Mouse (Mus musculus) left cerebral cortex, postnatal 4 days (tissue): Measurements from ENCODE around the gene Hdac5. TPM values are rescaled to one million over a fixed set of nuclear protein-coding genes. Genes with fewer than 3 reads are reported as not detected.
"Not testable (repeated sequence)": the region's sequence is repeated elsewhere in the genome, so short reads cannot be mapped to it uniquely, and the experiment has no call there.

ENCODE experiments used
- DNase-seq: peaks from one replicate; pipeline ENCODE4 v3.0.0-alpha.2; 2022
- intact Hi-C: fragments of 180-260 bp; cut with DNase I; formaldehyde crosslinking; loops from one replicate; pipeline ENCODE4 v1.15.1; 2025
- total RNA-seq, 2 experiments: library from RNA; stranded (reverse); gene quantifications; 2 replicates each; pipeline ENCODE4 v1.2.3; 2021

Gene Hdac5
- total RNA-seq, 2 experiments from 2014 or later, result 205 to 213 TPM

DNA sequence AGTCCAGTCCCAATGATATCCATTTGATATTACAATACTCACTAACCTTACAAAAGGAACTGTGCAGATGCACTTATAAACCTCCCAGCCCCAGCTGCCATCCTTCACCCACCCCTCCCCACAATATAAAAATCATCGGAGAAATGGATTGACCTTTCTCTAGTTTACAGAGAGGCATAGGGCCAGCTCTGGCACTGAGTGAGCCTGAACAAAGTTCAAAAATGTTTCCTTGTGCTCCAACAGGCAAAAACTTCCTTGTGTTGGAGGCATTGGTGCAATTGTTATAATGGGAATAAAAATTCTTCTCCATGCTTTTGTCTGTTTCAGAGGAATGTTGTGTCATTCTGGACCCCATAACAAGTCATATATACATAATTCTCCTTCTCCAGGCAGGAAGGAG, 43.7 kb downstream of the Hdac5 start:
- intact Hi-C loops, result no loop called here
- no peak for DNase-seq

DNA sequence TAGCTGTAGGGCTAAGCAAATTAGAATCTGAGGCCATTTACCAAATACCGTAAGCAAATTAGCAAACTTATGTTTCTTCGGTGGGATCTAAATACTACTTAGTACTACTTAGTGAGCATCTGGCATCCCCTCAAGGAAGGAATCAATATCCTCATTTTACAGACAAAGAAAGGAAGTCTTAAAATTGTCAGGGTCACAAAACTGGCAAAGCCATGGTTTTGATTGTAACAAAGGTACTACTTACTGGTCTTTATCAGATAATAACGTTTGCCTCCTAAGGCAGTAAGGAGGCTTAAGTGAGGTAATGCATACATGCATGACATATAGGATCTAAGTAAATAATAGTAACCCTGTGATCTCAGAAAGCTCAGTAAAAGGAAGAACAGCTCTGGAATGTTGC, 44.3 kb downstream of the Hdac5 start:
- DNase-seq, result no peak
- intact Hi-C loops, result no loop called here

DNA sequence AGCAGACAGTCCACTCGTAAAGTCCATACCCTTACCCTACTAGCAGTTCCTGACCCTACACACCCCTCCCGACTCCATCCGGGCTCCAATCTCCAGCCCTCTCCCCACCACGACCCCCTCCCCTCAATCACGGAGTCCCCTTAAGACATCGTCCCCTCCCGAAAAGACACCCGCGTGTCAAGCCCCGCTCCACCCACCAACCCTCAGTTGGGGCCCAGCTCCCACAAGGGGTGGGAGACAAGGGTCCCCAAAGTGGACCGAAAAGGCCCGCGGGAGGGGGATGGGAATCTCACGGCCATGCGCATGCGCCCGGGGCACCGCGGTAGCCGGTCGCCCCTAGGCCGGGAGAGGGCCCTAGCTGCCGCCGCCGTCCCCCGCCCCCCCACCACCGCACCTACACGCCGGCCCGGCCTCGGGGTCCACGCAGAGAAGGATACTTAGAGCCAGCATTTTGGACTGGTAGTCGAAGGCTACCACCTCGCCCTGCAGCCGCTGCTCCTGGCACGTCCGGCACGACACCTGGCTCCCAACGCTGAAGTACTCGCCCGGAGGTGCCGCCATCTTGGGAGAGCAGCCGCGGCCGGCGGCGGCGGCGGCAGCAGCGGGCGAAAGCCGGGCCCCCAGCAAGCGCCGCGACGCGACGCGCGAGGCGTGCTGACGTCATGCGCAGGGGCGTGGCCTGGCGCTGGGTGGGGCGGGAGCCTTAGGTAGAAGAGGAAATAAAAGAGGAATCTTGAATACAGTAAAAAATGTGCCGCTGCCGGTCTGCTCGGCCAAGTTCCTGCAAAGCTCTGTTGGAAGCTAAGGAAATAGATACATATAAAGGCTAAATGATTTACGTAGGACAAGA, 45.1 kb downstream of the Hdac5 start, which contains the start of gene Lsm12:
TSS of gene Lsm12 (minus strand) at position 651 of the 850 bp plus-strand sequence.
- intact Hi-C loops, result no loop called here
- peak; percentile 96 for DNase-seq

DNA sequence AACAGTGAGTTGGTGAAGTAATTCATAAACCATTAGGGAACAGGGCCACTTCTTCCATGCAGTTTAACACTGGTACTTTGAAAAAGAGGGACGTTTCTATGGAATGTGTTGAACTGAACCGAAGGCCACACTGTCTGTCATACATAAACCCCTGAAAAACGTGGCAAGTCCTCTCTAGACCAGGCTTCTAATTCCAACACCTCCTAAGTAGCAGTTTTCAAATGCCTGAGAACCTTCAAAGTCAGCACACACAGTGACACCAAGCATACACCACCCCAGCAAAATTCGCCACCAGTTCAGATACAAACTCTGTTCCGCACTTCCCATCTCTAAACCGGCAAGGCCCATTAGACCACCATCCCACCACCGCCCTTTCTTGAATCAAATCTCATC, 45.7 kb downstream of the Hdac5 start:
- no peak for DNase-seq
- intact Hi-C loops, result no loop called here

DNA sequence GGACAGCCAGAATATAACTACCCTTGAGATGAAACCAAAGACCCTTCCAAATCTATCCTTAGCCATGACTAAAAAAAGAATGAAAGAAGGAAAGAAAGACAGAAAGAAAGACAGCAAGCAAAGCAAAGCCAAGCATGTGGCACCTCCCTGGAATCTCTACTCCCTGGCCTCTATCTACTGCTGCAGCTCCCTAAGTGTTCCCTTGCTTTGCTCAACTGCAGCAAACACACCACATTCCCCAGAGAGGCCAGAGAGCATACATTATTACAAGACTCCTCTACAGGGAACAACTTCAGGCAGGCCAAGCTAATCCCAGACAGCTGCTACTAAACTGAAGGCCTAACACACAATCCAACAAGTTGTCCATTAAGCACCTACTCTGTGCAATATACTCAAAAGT, 50.1 kb downstream of the Hdac5 start:
- intact Hi-C loops, result no loop called here
- DNase-seq, result no peak

DNA sequence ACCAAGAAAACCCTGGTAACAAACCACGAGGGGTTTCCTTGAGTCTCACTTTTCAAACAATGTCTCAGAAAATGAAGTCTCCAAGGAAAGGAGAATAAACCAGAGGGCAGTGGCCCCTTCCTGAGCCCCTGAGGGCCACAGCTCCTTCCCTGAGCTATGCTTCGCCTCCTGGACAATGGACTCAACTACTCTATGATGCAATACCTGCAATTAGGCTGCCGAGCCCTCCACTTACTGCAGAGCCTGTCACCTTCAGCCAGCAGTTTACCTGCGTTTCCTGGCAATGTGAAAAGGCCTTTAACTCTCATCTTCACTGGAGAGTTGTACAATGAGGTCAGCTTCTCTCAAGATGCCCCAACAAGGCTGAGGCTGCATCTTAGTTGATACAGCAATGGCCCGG, 61.3 kb downstream of the Hdac5 start:
- no peak for DNase-seq
- intact Hi-C loops, result no loop called here

DNA sequence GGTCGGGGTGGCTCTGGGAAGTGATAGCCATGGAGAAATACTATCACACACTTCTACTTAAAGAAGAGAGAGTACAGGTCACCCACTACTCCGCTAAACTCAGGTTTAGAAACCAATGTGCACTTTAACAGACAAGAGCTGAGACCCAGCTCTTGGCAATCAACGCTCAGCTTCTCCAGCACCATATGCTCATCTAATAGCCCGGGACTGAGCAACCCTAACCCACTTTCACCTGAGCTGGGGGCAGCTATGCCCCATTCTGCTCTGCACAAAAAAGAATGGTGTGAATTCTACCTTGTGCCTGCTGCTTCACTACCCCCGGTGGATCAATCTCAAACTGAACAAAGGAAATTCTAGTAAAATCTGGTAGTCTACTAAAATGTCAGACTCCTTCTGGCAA, 62.4 kb downstream of the Hdac5 start:
- DNase-seq, result no peak
- intact Hi-C loops, result no loop called here

DNA sequence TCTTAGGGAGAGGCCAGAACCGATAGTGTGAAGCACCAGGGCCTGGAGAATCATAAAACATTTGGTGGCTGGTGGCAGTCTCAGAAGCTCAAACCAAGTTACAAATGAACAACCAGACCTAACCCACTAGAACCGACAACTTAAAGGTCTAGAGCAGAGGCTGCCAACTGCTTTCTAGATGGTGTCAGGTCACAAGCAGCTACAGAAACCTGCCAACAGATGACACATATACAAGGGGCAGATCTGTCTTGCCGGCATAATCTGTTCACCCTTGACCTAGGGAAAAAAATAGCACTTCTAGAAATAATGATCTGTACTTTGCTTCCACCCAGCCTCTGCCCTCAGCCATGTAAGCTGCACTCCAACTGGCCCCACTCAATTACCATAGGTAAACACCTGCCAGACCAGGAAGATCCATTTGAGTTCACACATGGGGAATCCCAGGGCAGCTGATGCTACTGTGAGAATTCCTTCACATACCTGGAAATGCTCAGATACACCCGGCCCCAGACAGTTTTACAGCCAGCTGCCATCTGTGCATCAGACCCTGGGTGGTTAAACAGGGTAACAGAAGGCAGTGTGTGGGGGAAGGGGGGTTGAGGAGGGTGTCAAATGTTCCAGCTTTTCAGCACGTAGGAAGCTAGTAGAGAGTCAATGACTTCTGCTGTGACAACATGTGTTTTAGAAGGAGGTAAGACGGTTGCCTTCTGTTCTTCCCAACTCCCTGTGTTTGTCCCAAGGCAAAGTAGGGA, 63.8 kb downstream of the Hdac5 start:
- peak; percentile 58 for DNase-seq
- intact Hi-C loops, result no loop called here

DNA sequence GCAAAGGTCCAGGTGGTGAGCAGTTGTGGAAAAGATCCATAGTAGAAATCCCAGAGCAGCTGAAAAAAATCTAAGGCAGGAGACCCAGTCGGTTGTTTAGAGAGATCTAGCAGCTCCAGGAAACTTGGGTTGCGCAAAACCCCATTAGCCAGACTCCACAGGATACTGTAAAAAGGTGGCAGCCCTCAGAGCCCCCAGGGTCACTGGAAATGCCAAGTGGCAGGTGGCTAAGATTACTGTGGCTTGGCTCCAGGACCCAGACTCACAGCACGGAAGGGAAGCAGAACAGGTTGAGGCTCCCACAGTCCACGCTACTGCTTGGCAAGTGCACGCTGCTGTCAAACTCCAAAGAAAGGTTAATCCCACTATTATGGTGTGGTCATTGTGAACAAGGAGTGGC, 70.2 kb downstream of the Hdac5 start:
- DNase-seq, result peak; percentile 37
- intact Hi-C loops, result no loop called here

DNA sequence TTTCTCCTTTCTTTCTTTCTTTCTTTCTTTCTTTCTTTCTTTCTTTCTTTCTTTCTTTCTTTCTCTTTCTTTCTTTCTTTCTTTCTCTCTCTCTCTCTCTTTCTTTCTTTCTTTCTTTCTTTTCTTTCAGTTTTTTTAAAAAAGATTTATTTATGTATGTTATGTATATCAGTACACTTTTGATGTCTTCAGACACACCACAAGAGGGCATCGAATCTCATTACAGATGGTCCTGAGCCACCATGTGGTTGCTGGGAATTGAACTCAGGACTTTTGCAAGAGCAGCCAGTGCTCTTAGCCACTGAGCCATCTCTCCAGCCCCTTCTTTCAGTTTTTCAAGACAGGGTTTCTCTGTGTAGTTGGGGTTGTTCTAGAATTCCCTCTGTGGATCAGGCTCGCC, 71.9 kb downstream of the Hdac5 start:
- intact Hi-C loops, DNase-seq: not testable (repeated sequence)

DNA sequence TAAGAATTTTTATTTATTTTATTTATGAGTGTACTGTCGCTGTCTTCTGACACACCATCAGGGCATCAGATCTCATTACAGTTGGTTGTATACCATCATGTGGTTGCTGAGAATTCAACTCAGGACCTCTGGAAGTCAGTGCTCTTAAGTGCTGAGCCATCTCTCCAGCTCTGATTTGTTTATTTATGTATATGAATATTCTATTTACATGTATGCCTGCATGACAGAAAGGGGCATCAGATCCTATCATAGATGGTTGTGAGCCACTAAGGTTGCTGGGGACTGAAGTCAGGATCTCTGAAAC, 73.2 kb downstream of the Hdac5 start:
- intact Hi-C loops, result no loop called here
- DNase-seq, result no peak

DNA sequence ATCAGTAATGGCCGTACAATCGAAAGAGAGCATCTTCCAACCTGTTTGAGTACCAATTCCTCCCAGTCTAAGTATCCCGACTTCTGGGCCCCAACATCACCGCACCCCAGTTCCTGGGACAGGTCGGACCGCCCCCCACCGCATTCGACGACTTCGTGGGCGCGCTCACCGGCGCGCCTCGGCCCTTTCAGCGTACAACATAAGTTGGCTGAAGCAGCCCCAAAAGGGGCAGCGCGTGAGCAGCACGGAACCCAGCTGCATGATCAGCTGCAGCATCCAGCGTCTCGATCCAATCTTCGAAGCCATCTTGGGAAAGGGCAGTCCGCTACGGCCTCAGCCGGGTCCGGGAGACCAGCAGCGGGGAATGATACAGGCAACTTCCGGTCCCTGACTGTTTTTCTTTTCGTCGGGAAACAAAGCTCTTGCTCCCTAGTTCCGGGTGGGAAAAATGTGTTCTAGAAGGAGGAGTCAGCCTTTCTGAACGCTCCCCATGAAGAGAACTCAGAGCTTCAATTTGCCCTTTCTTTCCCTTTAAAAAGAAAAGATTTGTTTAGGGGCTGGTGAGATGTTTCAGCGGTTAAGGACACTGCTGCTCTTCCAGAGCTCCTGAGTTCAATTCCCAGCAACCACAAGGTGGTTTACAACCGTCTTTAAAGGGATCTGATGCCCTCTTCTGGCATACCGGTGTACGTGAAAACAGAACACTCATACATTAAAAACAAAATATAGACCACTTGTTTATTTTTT, 73.8 kb downstream of the Hdac5 start, which contains the start of gene Tmem101:
TSS of gene Tmem101 (minus strand) at position 366 of the 747 bp plus-strand sequence.
- peak; percentile 92 for DNase-seq
- intact Hi-C loops, result no loop called here

DNA sequence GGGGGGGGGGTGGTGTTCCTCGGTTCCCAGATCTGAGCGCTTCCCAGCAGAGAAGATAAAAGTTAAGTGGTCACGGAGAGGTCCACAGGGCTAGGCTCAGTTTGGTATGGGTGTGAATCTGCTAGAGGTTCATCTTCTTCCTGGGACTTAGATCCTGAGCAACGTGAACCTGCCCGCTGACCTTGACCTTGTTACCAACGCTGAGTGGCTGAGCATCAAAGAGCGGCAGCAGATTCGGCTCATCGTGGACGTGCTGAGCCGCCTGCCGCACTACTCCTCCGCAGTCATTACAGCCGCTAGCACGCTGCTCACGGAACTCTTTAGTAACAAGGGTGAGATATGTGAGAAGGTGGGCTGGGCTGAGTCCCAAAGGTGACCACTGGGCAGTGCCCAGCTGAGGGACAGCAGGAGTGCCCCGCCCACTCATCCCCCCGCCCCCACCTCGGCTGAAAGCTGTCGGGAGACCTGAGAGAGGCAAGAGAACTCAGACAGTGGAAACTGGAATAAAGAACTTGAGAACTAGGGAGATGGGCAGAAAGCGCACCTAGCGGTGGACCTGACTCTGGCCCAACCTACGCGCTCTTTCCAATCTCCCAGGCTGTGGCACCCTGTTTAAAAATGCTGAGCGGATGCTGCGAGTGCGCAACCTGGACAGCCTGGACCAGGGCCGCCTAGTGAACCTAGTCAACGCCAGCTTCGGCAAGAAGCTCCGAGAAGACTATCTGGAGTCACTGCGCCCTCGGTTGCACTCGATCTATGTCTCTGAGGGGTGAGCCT, 82.6 kb downstream of the Hdac5 start:
- intact Hi-C loops, result no loop called here
- no peak for DNase-seq

DNA sequence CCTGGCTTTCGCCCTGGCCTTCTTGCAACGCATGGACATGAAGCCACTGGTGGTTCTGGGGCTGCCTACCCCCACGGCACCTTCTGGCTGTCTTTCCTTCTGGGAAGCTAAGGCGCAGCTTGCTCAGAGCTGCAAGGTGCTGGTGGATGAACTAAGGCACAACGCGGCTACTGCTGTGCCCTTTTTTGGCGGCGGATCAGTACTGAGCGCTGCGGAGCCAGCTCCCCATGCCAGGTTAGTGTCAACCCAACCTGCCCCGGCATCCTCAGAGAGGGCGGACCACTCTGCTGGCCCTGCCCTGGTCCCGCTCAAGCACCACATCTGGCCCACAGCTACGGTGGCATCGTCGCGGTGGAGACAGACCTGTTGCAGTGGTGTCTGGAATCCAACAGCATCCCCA, 83.4 kb downstream of the Hdac5 start:
- intact Hi-C loops, result no loop called here
- DNase-seq, result no peak

DNA sequence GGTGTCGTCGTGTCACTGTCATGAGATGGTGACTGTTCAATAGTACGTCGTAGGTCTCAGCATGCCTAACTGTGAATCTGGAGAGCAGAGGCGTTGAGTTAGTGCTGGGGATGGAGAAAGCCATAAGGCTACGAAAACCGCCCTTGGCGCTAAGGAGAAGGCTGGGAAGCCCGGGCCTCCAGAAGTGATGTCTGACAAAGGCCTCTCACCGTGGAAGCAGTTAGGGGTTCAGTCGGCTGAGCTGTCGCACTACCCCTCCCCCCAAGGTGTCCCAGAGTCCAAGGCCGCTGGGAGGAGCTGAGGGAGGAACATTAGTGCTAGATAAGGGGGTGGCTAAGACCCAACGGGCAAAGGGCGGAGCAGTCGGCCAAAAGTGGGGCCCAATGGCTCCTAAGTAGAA, 84.0 kb downstream of the Hdac5 start:
- intact Hi-C loops, result no loop called here
- DNase-seq, result no peak

DNA sequence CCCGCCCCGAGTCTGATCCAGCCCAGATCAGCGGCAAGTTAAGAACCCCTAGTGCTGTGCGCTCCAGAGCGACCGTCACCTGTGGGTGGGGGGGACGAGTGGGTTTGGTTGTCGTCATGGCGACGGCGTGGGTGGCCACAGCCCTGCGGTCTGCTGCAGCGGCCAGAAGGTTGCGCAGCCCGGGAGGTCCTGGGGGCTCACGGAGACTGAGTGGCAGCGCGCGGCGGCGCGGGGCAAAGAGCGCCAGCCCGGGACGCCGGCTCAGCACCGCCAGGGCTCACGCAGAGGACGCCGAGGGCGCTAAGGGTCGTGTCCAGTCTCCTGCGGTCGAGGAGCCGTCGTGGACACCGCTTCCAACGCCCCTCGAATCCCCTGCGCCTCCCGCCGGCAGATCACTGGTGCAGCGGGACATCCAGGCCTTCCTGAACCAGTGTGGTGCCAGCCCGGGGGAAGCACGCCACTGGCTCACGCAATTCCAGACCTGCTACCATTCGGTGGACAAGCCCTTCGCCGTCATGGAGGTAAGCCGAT, 84.4 kb downstream of the Hdac5 start, which contains the start of gene Nags:
TSS of gene Nags (plus strand) at position 43 of the 531 bp plus-strand sequence.
- DNase-seq, result no peak
- intact Hi-C loops, result no loop called here

DNA sequence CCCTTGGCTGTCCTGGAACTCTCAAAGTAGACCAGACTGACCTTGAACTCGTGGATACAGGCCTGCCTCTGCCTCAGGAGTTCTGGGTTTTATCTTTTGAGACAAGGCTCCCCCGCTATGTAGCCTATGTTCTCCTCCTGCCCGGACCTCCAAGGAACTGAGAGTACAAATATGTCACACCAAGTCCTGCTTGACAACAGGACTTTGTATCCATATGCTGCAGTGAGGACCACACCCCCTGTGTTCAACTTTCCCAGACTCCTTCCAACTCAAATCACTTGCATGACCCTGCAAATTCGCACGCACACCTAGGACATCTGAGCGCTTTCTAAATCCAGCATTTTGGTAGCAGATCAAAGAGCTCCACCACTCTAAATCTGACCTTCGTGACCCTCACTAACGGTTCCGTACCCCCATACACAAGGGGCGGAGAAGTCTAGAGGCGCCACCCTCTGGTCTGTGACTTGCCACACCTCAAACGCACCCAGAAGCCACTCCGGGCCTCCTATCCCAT, 85.0 kb downstream of the Hdac5 start:
- intact Hi-C loops, result no loop called here
- no peak for DNase-seq
